Mouse (Mus musculus) heart, adult 2 months (tissue): ENCODE data around the gene Dock6.

Experiments
- CTCF ChIP-seq: fragments of 200-600 bp; IDR thresholded peaks from 2 replicates; pipeline ENCODE4 v1.8.1; 2022; ENCODE audit warnings: antibody characterized with exemption, mild to moderate bottlenecking, moderate library complexity
- EP300 ChIP-seq: fragments of 200-500 bp; IDR thresholded peaks from 2 replicates; pipeline ENCODE4 v1.6.1; 2011; ENCODE audit warnings: low read depth, low read length, control low read depth; ENCODE audit not compliant: insufficient read depth
- POLR2A ChIP-seq: fragments of 200-500 bp; IDR thresholded peaks from 2 replicates; pipeline ENCODE4 v1.6.1; 2011; ENCODE audit warnings: mild to moderate bottlenecking, low read depth, low read length, control low read depth; ENCODE audit not compliant: insufficient read depth

DNA sequence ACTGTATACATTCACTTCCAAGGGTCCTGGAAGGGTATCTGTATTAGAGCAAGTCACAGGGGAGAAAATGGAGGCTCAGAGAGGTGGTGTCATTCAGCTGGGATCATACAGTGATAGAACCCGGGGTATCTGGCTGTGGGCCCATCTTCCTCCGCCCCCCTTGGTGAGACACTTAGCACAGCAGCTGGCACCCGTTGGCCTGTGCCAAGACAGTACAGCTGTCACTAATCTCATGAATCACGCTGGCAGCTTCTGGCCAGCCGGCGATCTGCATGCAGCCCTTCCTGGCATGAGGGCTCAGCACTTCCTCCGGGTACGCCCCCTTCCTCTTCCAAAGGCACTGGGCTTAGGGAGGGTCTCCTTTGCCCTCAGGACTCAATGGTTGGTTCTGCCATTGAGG is 59.8 kb downstream of the Dock6 start:
- no peak for TF ChIP-seq POLR2A
- no peak for TF ChIP-seq CTCF
- TF ChIP-seq EP300 = no peak
